Mouse (Mus musculus) C2C12 (cell line): Measurements from ENCODE around the gene Mark3.

Experiments
- CEBPB ChIP-seq: IDR thresholded peaks from one replicate; pipeline ENCODE4 v1.6.1; 2011; ENCODE audit warnings: low read depth, mild to moderate bottlenecking, control low read depth, moderate library complexity
- CTCF ChIP-seq: IDR thresholded peaks from one replicate; pipeline ENCODE4 v1.5.1; 2011; ENCODE audit not compliant: control insufficient read depth, insufficient read depth, insufficient read length
- FOSL1 ChIP-seq: IDR thresholded peaks from one replicate; pipeline ENCODE4 v1.8.0; 2011; ENCODE audit warnings: mild to moderate bottlenecking, low read length; ENCODE audit not compliant: poor library complexity, insufficient read depth, severe bottlenecking
- MAX ChIP-seq: IDR thresholded peaks from one replicate; pipeline ENCODE4 v1.6.1; 2011; ENCODE audit warnings: mild to moderate bottlenecking, control low read depth
- MYOD1 ChIP-seq: IDR thresholded peaks from one replicate; pipeline ENCODE4 v1.6.1; 2011; ENCODE audit warnings: low read depth; ENCODE audit not compliant: control insufficient read depth, insufficient read length
- MYOG ChIP-seq: IDR thresholded peaks from one replicate; pipeline ENCODE4 v1.6.1; 2011; ENCODE audit not compliant: control insufficient read depth, insufficient read length; ENCODE audit errors: extremely low read depth
- USF1 ChIP-seq: IDR thresholded peaks from one replicate; pipeline ENCODE4 v1.6.1; 2011; ENCODE audit warnings: low read depth, mild to moderate bottlenecking, control low read depth, moderate library complexity

- TF ChIP-seq MYOD1 (no peak), CTCF (no peak), MAX (no peak), CEBPB (no peak), USF1 (no peak), MYOG (no peak), FOSL1 (no peak)
Measured at GRCm38 (mm10) chr12:111537796-111538291, 36.5 kb upstream of the Mark3 start, which contains the start of gene Eif5.
